Mouse (Mus musculus): ENCODE results near the gene Ascc3.

Gene Ascc3

DNA sequence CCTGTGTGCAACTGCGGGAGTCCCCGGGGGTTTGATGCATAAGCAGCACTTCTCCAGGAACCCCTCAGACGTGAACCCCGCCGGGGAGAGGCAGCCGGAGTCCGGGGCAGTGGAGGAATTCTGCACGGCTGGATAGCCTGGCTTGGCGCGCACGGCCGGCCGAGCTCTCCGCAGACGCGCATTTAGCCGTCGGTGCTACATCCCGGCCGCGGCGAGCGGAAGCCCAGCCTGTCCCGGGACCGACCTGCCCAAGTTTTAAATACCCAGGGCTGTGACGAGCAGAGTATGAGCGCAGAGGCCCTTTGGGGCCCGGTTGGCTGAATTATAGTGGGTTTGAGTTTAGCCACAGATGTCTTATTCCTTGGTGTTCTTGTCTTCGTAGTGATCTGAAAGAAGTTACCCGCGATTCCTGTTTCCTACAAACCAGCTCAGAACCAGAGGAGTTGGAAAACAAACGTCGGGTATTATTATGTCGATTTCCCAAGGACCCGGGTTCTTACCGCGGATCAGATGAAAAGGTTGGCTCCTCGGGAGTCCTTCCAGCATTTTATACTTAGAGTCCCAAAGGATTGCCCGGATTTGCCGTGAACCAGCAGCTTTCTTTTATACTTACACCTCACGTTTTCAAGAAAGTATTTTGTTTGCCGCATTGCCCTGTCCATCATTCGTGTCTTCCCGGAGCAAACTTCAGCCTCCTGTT is 302.8 kb downstream of the Ascc3 start:
- no peak for DNase-seq

DNA sequence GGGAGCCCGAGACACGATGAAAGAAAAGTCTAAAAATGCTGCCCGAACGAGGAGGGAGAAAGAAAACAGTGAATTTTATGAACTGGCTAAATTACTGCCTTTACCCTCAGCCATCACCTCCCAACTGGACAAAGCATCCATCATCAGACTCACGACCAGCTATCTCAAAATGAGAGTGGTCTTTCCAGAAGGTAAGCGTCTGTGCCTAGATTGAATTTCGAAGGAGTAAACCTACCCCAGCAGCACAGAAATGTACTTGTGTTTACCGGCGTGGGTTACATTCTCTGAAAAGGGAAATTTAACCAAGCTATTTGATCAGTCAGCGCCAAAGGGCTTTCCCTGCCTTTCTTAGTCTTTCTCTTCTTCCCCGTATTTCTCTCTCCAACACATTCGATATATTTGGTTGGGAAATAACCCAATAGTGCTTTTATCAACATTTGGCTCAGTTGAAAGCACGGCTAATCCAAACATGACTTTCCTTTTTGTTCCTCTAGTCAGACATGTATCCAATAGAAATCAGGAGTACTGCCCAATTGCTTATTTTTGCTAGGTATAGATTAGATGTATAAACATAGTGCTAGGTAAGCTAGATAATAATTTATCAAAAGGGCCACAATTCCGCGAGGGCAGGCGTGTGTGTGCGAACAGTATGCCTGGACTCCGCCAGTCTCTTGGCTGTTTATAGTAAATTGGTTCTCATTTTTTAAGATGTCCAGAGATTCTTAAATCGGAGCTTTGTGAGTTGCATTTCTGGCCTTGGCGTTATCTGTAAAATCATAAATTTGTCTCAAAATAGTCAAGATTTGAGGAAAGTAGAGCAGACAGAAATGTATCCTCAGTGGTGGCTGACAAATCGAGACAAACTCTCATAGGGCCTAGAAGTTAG is 303.7 kb downstream of the Ascc3 start:
- DNase-seq = no peak

DNA sequence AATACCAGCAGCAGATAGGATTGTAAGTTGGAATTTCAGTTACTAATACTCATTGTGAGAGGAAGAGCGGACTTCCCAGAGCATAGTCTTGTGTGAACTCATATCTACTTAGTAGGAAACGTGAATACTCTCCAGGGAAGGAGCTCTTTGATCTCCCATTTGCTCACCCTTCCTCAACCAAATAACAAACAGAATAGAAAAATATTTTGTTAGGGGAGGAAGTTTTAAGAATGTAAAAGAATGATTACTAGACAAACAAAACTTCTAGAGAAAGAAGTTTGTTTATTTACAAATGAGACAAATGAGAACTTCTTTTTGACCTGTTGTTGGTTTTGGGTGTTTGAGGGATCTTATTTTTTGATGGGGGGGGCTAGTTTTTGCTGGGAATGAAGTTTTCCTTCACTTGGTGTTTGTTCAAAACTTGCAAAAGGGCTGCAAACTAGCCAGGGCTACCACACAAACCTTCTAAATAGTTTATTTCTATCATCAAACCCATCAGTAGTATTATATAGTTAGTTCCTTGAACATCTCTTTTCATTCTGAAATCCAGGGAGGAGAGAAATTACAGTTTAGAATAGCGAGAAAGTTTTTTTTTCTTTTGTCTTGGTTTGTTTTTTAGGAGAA is 304.4 kb downstream of the Ascc3 start:
- DNase-seq = no peak

DNA sequence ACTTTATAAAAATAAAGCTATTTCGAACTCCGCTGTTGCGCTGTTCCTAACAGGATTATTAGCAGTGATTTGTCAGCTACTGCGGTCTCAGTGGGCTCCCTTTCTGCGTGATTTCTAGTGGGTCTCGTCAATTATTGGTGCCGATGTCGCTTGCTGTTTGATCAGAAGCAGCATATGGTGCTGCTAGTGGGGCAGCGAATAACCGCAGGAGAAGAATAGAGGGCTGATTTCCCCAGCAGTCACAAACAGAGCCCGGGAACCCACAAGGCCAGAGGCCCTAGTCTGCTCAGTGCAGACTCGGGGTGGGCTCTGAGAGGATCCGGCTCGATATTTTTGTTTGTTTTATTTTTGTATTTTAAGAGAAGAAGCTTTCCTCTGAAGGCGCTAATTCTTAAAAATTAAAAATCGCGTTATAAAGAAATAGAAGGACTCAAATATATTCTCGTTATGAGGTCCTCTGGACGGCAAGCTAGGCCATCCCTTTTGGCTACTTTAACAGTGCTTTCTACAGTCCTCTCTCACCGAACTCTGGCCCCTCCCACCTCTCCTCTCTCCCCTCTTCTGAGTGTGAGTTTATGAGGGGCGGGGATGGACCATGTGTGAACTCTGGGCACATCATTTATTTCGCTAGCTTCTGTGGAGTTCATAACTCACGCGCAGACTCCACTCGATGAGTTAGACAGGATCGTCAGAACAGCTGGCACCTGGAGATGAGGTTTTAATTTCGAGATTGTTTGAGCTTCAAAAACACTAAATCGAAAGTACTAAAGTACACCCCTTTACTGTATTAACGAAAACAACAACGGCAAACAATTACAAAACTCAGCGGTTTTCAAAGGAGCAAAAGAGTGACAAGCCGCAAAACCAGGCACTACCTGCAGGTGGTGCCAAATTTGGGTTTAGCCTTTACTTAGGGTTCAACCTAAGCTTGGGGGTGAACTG is 305.3 kb downstream of the Ascc3 start:
- DNase-seq = peak; percentile 62

DNA sequence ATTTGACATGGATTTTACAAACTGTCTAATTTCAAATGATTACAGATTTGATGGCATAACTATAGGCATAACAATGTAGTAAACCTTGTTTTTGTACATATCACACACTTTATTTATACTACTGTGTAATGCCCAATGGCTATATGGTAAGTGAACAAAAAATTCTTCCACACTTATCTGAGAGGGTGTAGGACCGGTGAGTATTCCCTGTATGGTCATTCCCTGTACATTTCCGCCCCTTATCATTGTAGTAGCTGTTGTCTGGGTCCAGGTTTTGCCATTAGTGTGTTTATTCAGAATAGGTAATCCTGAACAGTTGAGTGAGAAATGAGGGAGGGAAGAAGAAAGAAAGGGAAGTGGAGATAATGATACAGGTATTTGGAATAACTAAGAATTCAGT is 306.2 kb downstream of the Ascc3 start:
- DNase-seq = no peak

DNA sequence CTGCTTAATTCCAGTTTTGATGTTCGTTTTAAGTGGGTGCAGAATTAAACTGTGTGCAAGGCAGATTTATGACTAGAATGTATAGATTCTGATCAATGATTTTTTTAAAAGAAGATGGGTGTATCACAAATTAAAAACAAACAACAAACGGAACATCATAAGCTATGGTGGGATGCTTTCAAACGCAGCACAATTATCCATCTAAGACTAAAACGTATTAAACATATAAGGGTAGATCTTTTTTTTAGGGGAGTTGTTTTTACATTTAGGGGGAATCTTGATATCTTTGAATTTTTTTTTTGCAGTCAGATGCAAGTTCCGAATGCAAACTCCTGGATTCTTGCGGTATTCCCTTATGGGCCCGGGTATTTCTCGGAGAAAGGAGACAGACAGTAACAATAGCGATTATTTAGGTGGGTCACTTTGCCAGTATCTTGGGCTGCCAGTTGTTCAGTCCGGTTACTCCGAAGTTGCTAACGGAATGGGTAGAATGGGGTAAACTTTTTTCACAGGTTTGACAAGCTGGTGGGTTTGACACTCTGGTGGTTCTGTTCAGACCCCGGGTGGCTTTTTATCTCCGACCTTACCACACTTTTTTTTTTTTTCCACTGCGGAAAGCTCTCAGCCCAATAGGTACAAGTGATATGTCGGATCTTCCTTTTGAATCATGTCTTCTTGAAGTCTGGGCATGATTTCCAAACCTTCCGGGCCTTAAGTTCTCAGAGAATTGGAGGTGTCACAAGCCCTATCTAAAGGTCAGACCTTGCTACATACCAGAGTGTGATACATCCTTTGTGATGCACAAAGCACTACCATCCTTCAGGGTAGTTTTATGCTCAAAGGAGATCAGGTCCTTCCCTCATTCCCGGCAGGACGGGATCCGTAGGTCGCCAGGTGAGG is 307.6 kb downstream of the Ascc3 start:
- DNase-seq = no peak

Data from kidney, adult 11 months (tissue).